ENCODE assay signal across 22 mouse cellular contexts in genomic region chr4:131796312-131797080, GRCm38 (mm10). TPM values are rescaled to one million over a fixed set of nuclear protein-coding genes. Genes with fewer than 3 reads are reported as not detected.
DNase-seq lines count a peak whose midpoint lies in the region; ATAC-seq lines count a peak whose summit lies in the region.
"Had no signal": no experiment of that assay in that cellular context is flagged by ENCODE, and none has a peak within 500 bp of the region (broad histone marks: within the 10 kb centered on the region; RNA-seq: fewer than 3 reads in every experiment).

No protein-coding gene starts in this region.

- intact Hi-C loops in heart, postnatal 10 days (cut with DNase I): no loop called here

- 74% methylated on average over 14 of the region's 14 CpGs for WGBS in forebrain, embryonic 14.5 days
- WGBS in forebrain, embryonic 12.5 days: 87% methylated on average over 14 of the region's 14 CpGs
- 71% methylated on average over 14 of the region's 14 CpGs for WGBS in heart, embryonic 12.5 days
- 75% methylated on average over 14 of the region's 14 CpGs for WGBS in midbrain, embryonic 16.5 days
- WGBS in midbrain, embryonic 11.5 days: 78% methylated on average over 14 of the region's 14 CpGs

- DNase-seq in forebrain, embryonic 14.5 days (ENCODE audit: low spot score): peak; percentile 48
- DNase-seq in heart, postnatal 10 days: peak; percentile 6 to 8
- no peak for DNase-seq in midbrain, embryonic 11.5 days (ENCODE audit: low spot score, missing footprints)
- peak; percentile 28 to 59 for DNase-seq in layer of hippocampus, postnatal 14 days (ENCODE audit: low spot score in 2 of 2)
- DNase-seq in adrenal gland, postnatal 4 days (ENCODE audit: low spot score in 2 of 2): no peak
- DNase-seq: adrenal gland, postnatal 14 days; cerebellum, adult 9-10 months; gastrocnemius, postnatal 14 days; kidney, adult 18-20 months; right cerebral cortex, postnatal 25 days; thymus, postnatal 36 days had no signal

- no peaks in the 10 kb centered on the region for H3K9me3 ChIP-seq in forebrain, embryonic 14.5 days (replicated peaks; ENCODE audit: control insufficient read depth, low read length)
- no peaks in the 10 kb centered on the region for H3K9me3 ChIP-seq in forebrain, embryonic 12.5 days
- H3K9me3 ChIP-seq in heart, embryonic 12.5 days (replicated peaks): no peaks in the 10 kb centered on the region
- no peaks in the 10 kb centered on the region for H3K9me3 ChIP-seq in midbrain, embryonic 16.5 days (replicated peaks; ENCODE audit: control insufficient read depth, low read length, poor library complexity, severe bottlenecking)
- no peaks in the 10 kb centered on the region for H3K9me3 ChIP-seq in midbrain, embryonic 11.5 days (ENCODE audit: control insufficient read depth, low read length)
- H3K9me3 ChIP-seq: embryonic facial prominence, embryonic 12.5 days; heart, embryonic 15.5 days; liver, embryonic 15.5 days; midbrain, embryonic 12.5 days; neural tube, embryonic 15.5 days had no signal

- peak overlapping the region; percentile 63; the same call in 1 of the 2 replicates for H3K27ac ChIP-seq in forebrain, embryonic 14.5 days (ENCODE audit: low read depth, low read length)
- no peak overlapping the region for H3K27ac ChIP-seq in forebrain, embryonic 12.5 days
- no peak overlapping the region for H3K27ac ChIP-seq in heart, embryonic 12.5 days (ENCODE audit: poor library complexity, severe bottlenecking)
- H3K27ac ChIP-seq in midbrain, embryonic 16.5 days (ENCODE audit: low read length): no peak overlapping the region
- no peak overlapping the region for H3K27ac ChIP-seq in midbrain, embryonic 11.5 days (ENCODE audit: low read depth, low read length)
- H3K27ac ChIP-seq: embryonic facial prominence, embryonic 12.5 days; heart, embryonic 15.5 days; kidney, postnatal 0 days; liver, embryonic 15.5 days; midbrain, embryonic 12.5 days; neural tube, embryonic 15.5 days had no signal

- H3K4me3 ChIP-seq in forebrain, embryonic 14.5 days (ENCODE audit: low read depth, low read length): no peak overlapping the region
- H3K4me3 ChIP-seq in forebrain, embryonic 12.5 days (replicated peaks): no peak overlapping the region
- no peak overlapping the region for H3K4me3 ChIP-seq in heart, embryonic 12.5 days
- no peak overlapping the region for H3K4me3 ChIP-seq in midbrain, embryonic 16.5 days (ENCODE audit: low read depth, low read length)
- no peak overlapping the region for H3K4me3 ChIP-seq in midbrain, embryonic 11.5 days (ENCODE audit: low read depth, low read length)
- H3K4me3 ChIP-seq: embryonic facial prominence, embryonic 12.5 days; erythroblast, embryonic 14.5 days; heart, embryonic 15.5 days; liver, embryonic 15.5 days; midbrain, embryonic 12.5 days; neural tube, embryonic 15.5 days had no signal

- no peak overlapping the region for H3K9ac ChIP-seq in forebrain, embryonic 14.5 days (ENCODE audit: low read length)
- no peak overlapping the region for H3K9ac ChIP-seq in forebrain, embryonic 12.5 days
- H3K9ac ChIP-seq in heart, embryonic 12.5 days: no peak overlapping the region
- H3K9ac ChIP-seq in midbrain, embryonic 16.5 days (ENCODE audit: low read depth, low read length): no peak overlapping the region
- no peak overlapping the region for H3K9ac ChIP-seq in midbrain, embryonic 11.5 days (ENCODE audit: low read length)
- H3K9ac ChIP-seq: embryonic facial prominence, embryonic 12.5 days; heart, embryonic 15.5 days; liver, embryonic 15.5 days; midbrain, embryonic 12.5 days; neural tube, embryonic 15.5 days had no signal

- H3K27me3 ChIP-seq in forebrain, embryonic 14.5 days (replicated peaks; ENCODE audit: control insufficient read depth, insufficient read depth, low read length): no peaks in the 10 kb centered on the region
- no peaks in the 10 kb centered on the region for H3K27me3 ChIP-seq in forebrain, embryonic 12.5 days
- H3K27me3 ChIP-seq in heart, embryonic 12.5 days (replicated peaks): peaks cover 15% of the 10 kb centered on the region
- H3K27me3 ChIP-seq in midbrain, embryonic 16.5 days (ENCODE audit: control insufficient read depth, insufficient read depth, low read depth, low read length): no peaks in the 10 kb centered on the region
- H3K27me3 ChIP-seq in midbrain, embryonic 11.5 days (ENCODE audit: control insufficient read depth, insufficient read depth, low read length): no peaks in the 10 kb centered on the region
- H3K27me3 ChIP-seq: embryonic facial prominence, embryonic 12.5 days; liver, embryonic 15.5 days; midbrain, embryonic 12.5 days; neural tube, embryonic 15.5 days had no signal

- H3K4me1 ChIP-seq in forebrain, embryonic 14.5 days (ENCODE audit: control insufficient read depth, insufficient read depth, low read length): no peaks in the 10 kb centered on the region
- H3K4me1 ChIP-seq in forebrain, embryonic 12.5 days: peaks cover 9% of the 10 kb centered on the region; the same call in 1 of the 2 replicates
- no peaks in the 10 kb centered on the region; the same call in 1 of the 2 replicates for H3K4me1 ChIP-seq in heart, embryonic 12.5 days (replicated peaks)
- H3K4me1 ChIP-seq in midbrain, embryonic 16.5 days (ENCODE audit: control insufficient read depth, insufficient read depth, low read length): no peaks in the 10 kb centered on the region
- no peaks in the 10 kb centered on the region for H3K4me1 ChIP-seq in midbrain, embryonic 11.5 days (ENCODE audit: control insufficient read depth, insufficient read depth, low read length)
- H3K4me1 ChIP-seq: heart, embryonic 15.5 days had no signal

- no peak overlapping the region for H3K4me2 ChIP-seq in forebrain, embryonic 14.5 days (ENCODE audit: low read length)
- H3K4me2 ChIP-seq in forebrain, embryonic 12.5 days: no peak overlapping the region
- H3K4me2 ChIP-seq in heart, embryonic 12.5 days: no peak overlapping the region
- H3K4me2 ChIP-seq in midbrain, embryonic 16.5 days (ENCODE audit: low read length): no peak overlapping the region
- H3K4me2 ChIP-seq in midbrain, embryonic 11.5 days: no peak overlapping the region
- H3K4me2 ChIP-seq: embryonic facial prominence, embryonic 12.5 days; heart, embryonic 15.5 days; liver, embryonic 15.5 days; midbrain, embryonic 12.5 days; neural tube, embryonic 15.5 days had no signal

- ATAC-seq in forebrain, embryonic 14.5 days: no peak
- ATAC-seq in forebrain, embryonic 12.5 days (ENCODE audit: low FRiP score): no peak
- ATAC-seq in heart, embryonic 12.5 days (ENCODE audit: insufficient number of reproducible peaks, low FRiP score): no peak
- ATAC-seq in midbrain, embryonic 16.5 days: 0 out of 2 replicates have a peak, but pooled peaks have one; percentile 11
- ATAC-seq in midbrain, embryonic 11.5 days (ENCODE audit: low FRiP score): no peak
- ATAC-seq: lung, postnatal 0 days had no signal

- 0 out of 2 replicates have a peak, but pooled peaks cover 4% of the 10 kb centered on the region for H3K36me3 ChIP-seq in forebrain, embryonic 14.5 days (ENCODE audit: control insufficient read depth, insufficient read depth, low read length)
- peaks cover 41% of the 10 kb centered on the region for H3K36me3 ChIP-seq in forebrain, embryonic 12.5 days (replicated peaks)
- no peaks in the 10 kb centered on the region for H3K36me3 ChIP-seq in heart, embryonic 12.5 days
- H3K36me3 ChIP-seq in midbrain, embryonic 16.5 days (ENCODE audit: control insufficient read depth, insufficient read depth, low read length): no peaks in the 10 kb centered on the region
- no peaks in the 10 kb centered on the region for H3K36me3 ChIP-seq in midbrain, embryonic 11.5 days (ENCODE audit: control insufficient read depth, insufficient read depth, low read length)
- H3K36me3 ChIP-seq: embryonic facial prominence, embryonic 12.5 days; heart, embryonic 15.5 days; liver, embryonic 15.5 days; midbrain, embryonic 12.5 days; neural tube, embryonic 15.5 days had no signal

RNA-seq across cellular contexts. Expression of gene Ptpru, which starts 41.6 kb away (rescaled TPM):
- polyA plus RNA-seq in forebrain, embryonic 14.5 days (2014; fragmentation: Nextera tagmentation; extraction: Ambion mirVana): 20.1 and 20.8 TPM in 2 replicates
- polyA plus RNA-seq in forebrain, embryonic 12.5 days (2016; fragmentation: Nextera tagmentation; extraction: Ambion mirVana): 47.1 and 57.7 TPM in 2 replicates
- total RNA-seq in heart, postnatal 10 days (2021): 1 to 10 TPM; 2.0 to 3.0 TPM
- polyA plus RNA-seq in heart, embryonic 12.5 days (2016; fragmentation: Nextera tagmentation; extraction: Ambion mirVana): 1.8 and 2.5 TPM in 2 replicates
- polyA plus RNA-seq in midbrain, embryonic 16.5 days (2015; fragmentation: Nextera tagmentation; extraction: Ambion mirVana): 29.3 and 31.5 TPM in 2 replicates
- polyA plus RNA-seq in midbrain, embryonic 11.5 days (2014; fragmentation: Nextera tagmentation; extraction: Ambion mirVana): 9.6 and 11.4 TPM in 2 replicates
- 10 to 100 TPM; 66.8 to 82.5 TPM for total RNA-seq in layer of hippocampus, postnatal 14 days (2021)
- total RNA-seq in adrenal gland, postnatal 4 days (2021): 10 to 100 TPM; 61.3 to 64.8 TPM

RNA-seq across cellular contexts. Expression of gene Mecr, which starts 46.8 kb away (rescaled TPM):
- polyA plus RNA-seq in forebrain, embryonic 14.5 days (2014; fragmentation: Nextera tagmentation; extraction: Ambion mirVana): 33.7 and 35.7 TPM in 2 replicates
- 40.4 and 41.7 TPM in 2 replicates for polyA plus RNA-seq in forebrain, embryonic 12.5 days (2016; fragmentation: Nextera tagmentation; extraction: Ambion mirVana)
- 10 to 100 TPM; 31.7 to 33.2 TPM for total RNA-seq in heart, postnatal 10 days (2021)
- polyA plus RNA-seq in heart, embryonic 12.5 days (2016; fragmentation: Nextera tagmentation; extraction: Ambion mirVana): 33.9 and 35.7 TPM in 2 replicates
- 37.2 and 43.0 TPM in 2 replicates for polyA plus RNA-seq in midbrain, embryonic 16.5 days (2015; fragmentation: Nextera tagmentation; extraction: Ambion mirVana)
- polyA plus RNA-seq in midbrain, embryonic 11.5 days (2014; fragmentation: Nextera tagmentation; extraction: Ambion mirVana): 39.8 and 40.3 TPM in 2 replicates
- 10 to 100 TPM; 36.4 to 37.0 TPM for total RNA-seq in layer of hippocampus, postnatal 14 days (2021)
- 10 to 100 TPM; 60.8 to 73.6 TPM for total RNA-seq in adrenal gland, postnatal 4 days (2021)

Comparison
In these comparisons a context has a peak if more than half of its experiments do, and no peak if none do; other contexts are left out.
1. DNase-seq: peak in forebrain, embryonic 14.5 days (single experiment), heart, postnatal 10 days (2 of 2) and layer of hippocampus, postnatal 14 days (2 of 2); none in midbrain, embryonic 11.5 days (single experiment) and adrenal gland, postnatal 4 days (0 of 2).